Comparison of ENCODE assay signal across 9 mouse cellular contexts in the genomic region with DNA sequence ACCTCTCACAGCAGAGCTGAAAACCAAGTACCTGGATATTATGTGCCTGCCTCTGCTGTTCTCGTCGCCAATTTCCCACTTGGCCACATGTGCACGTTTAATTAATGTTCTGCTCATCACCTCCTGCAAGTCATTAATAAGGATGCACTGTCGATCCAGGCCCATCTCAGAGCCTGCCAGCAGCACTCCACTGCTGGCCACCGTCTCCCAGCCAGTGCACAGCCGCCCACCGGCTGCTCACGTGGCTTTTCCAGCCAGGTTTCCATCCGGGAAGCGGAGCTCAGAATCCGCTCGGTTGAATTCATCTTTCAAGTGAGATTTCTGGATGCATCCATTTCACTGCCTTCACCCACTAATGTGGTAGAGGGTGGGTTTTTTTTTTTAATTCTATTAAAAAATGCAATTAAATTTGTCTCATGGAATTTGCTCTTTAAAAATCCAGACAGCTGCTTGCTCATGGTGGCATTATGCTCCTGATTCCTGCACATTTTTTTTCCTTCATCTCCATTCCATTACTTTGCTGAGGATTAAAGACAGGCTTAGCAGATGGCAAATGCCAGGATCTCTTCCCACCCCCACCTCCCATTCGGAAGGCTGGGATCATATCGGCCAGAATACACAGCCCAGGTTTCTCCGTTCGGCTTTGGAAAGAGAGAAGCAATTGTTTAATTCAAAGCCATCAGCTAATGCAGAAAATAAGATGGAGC.
DNase-seq lines count a peak whose midpoint lies in the region; ATAC-seq lines count a peak whose summit lies in the region.
"Had no signal": no experiment of that assay in that cellular context is flagged by ENCODE, and none has a peak within 500 bp of the region (broad histone marks: within the 10 kb centered on the region; RNA-seq: fewer than 3 reads in every experiment).

No protein-coding gene starts in this region.

- no peak overlapping the region for H3K4me3 ChIP-seq in hindbrain, embryonic 16.5 days (ENCODE audit: low read length)

- H3K9me3 ChIP-seq in hindbrain, embryonic 16.5 days (ENCODE audit: control insufficient read depth, low read length) = no peaks in the 10 kb centered on the region

- 23% methylated on average over 16 of the region's 16 CpGs for WGBS in hindbrain, embryonic 16.5 days

- peak overlapping the region; percentile 53 for H3K27ac ChIP-seq in hindbrain, embryonic 16.5 days (ENCODE audit: low read depth, low read length)

- peak overlapping the region; percentile 41 for H3K4me2 ChIP-seq in hindbrain, embryonic 16.5 days (ENCODE audit: low read length)

- intact Hi-C loops in left cerebral cortex, postnatal 4 days (cut with DNase I) = no loop called here
- intact Hi-C loops in gastrocnemius, postnatal 36 days (cut with DNase I) = no loop called here

- DNase-seq in cerebellum, postnatal 25 days = peak; percentile 17 to 42
- DNase-seq in cerebellum, adult 8-10 months = no peak
- DNase-seq in left cerebral cortex, postnatal 4 days = peak; percentile 55
- peak; percentile 60 to 62 for DNase-seq in right cerebral cortex, adult 2 months (ENCODE audit: low spot score in 2 of 2)
- no peak for DNase-seq in testis, postnatal 10 days (ENCODE audit: low spot score)
- DNase-seq in gastrocnemius, postnatal 36 days = no peak
- no peak for DNase-seq in adrenal gland, postnatal 25 days
- DNase-seq: heart, adult 18-20 months had no signal

- H3K4me1 ChIP-seq in hindbrain, embryonic 16.5 days (ENCODE audit: control insufficient read depth, insufficient read depth, low read depth, low read length) = peaks cover 15% of the 10 kb centered on the region

- peak overlapping the region; percentile 46; the same call in 1 of the 2 replicates for H3K9ac ChIP-seq in hindbrain, embryonic 16.5 days (ENCODE audit: low read depth, low read length)

- H3K36me3 ChIP-seq in hindbrain, embryonic 16.5 days (ENCODE audit: control insufficient read depth, insufficient read depth, low read length) = no peaks in the 10 kb centered on the region

- peak; percentile 93 for ATAC-seq in hindbrain, embryonic 16.5 days

- no peaks in the 10 kb centered on the region for H3K27me3 ChIP-seq in hindbrain, embryonic 16.5 days (replicated peaks; ENCODE audit: control insufficient read depth, insufficient read depth, low read length)

Comparison
In these comparisons a context has a peak if more than half of its experiments do, and no peak if none do; other contexts are left out.
1. DNase-seq: peak in cerebellum, postnatal 25 days (2 of 2), left cerebral cortex, postnatal 4 days (single experiment) and right cerebral cortex, adult 2 months (2 of 2); none in cerebellum, adult 8-10 months (single experiment), testis, postnatal 10 days (single experiment), gastrocnemius, postnatal 36 days (0 of 2) and adrenal gland, postnatal 25 days (single experiment).